Mouse (Mus musculus) spleen, postnatal 10 days (tissue): ENCODE data around the gene Susd3.
A peak's percentile ranks its signal among the peaks of the same experiment; 100 is the strongest.

ENCODE experiments used
- DNase-seq, 2 experiments: peaks; one replicate each; pipeline ENCODE4 v3.0.0; 2021 to 2022; ENCODE audit warnings: low spot score in 2 of 2

Susd3 gene

GRCm38 (mm10) chr13:49187288-49188218 is 61.0 kb downstream of the Susd3 start, which contains the start of gene Ninj1:
Ninj1 (plus strand) TSS chr13:49187485.
- peak; percentile 67 to 81 for DNase-seq

GRCm38 (mm10) chr13:49186798-49187287 is 61.7 kb downstream of the Susd3 start:
- DNase-seq, result no peak

- no peak for DNase-seq
Measured at GRCm38 (mm10) chr13:49183646-49184045, 64.9 kb downstream of the Susd3 start.

GRCm38 (mm10) chr13:49183161-49183560 is 65.3 kb downstream of the Susd3 start:
- DNase-seq, result no peak

- DNase-seq, result no peak
Measured at GRCm38 (mm10) chr13:49181411-49181984, 67.0 kb downstream of the Susd3 start.

- no peak for DNase-seq
Measured at GRCm38 (mm10) chr13:49180691-49181090, 67.8 kb downstream of the Susd3 start.
